Mouse (Mus musculus) CH12.LX (cell line): ENCODE measurements around the gene Gm10912.

Experiments
- EP300 ChIP-seq: IDR thresholded peaks from 2 replicates; pipeline ENCODE4 v1.6.1; 2011; ENCODE audit warnings: low read length, improper control_type of control experiment
- MAX ChIP-seq: IDR thresholded peaks from 2 replicates; pipeline ENCODE4 v1.6.1; 2011; ENCODE audit warnings: low read length, improper control_type of control experiment

DNA sequence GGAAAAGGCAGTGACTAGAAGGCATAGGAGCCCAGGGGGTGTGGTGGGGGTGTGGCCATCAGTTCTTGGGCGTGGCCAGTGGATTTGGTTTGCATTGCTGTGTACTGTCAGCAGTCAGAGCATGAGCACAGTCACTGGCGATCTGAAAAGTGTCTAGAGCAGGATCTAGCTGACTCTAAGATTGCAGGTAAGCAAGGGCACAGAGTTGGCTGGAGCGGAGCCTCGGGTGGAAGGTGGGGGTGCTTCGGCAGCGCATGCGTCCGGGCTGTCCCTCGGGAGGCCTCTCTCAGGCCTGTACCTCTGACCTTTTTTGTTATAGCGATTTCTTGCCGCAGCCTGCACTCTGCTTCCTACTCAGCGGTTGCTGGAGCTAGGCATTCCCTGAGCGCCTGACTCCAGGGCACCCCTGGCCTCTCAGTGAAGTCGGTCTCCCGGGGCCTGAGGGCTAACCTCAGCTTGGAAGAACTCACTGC lies 30.2 kb downstream of the Gm10912 start, which contains the start of gene Cd59a:
- no peak for TF ChIP-seq EP300
- no peak for TF ChIP-seq MAX
